Mouse (Mus musculus) small intestine, adult 2 months (tissue): ENCODE results near the gene Gimap1.

Experiments used
- CTCF ChIP-seq: fragments of 200-500 bp; IDR thresholded peaks from 2 replicates; pipeline ENCODE4 v1.5.1; 2012; ENCODE audit warnings: low read depth, mild to moderate bottlenecking, control low read depth, inconsistent platforms, low read length, moderate library complexity, mixed read lengths; ENCODE audit not compliant: insufficient replicate concordance, insufficient read length; ENCODE audit errors: extremely low read depth
- POLR2A ChIP-seq: fragments of 200-500 bp; IDR thresholded peaks from 2 replicates; pipeline ENCODE4 v1.6.1; 2012; ENCODE audit warnings: low read depth, mild to moderate bottlenecking, control low read depth, inconsistent platforms, low read length, moderate library complexity

- TF ChIP-seq CTCF (no peak), POLR2A (no peak)
These were observed 20.4 kb upstream of the Gimap1 start, which contains the start of the genes Gm28053 and Gimap7 for GRCm38 (mm10) chr6:48718455-48718854.
